In the genomic region with DNA sequence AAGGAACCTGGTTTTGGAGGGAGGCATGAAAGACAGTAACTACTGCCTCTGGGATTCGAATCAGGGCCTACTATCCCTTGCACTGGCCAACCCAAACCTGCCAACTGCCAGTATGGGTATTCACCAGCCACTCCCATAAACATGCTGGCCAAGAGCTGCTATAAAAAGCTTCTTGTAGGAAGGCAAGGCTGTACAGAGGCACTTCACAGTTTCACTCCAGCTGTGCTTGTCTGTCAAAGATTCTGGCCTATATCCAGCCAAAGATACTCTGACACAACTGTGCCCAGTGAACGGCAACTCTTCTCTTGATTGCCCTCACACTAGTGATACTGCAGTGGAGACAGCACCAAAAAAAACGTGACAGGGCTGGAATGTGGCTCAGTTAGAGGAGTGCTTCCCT, we compare ENCODE assay signal across 23 mouse cellular contexts. TPM values are rescaled to one million over a fixed set of nuclear protein-coding genes. Genes with fewer than 3 reads are reported as not detected.
DNase-seq lines count a peak whose midpoint lies in the region; ATAC-seq and TF ChIP-seq lines count a peak whose summit lies in the region.
"Had no signal": no experiment of that assay in that cellular context is flagged by ENCODE, and none has a peak within 500 bp of the region (broad histone marks: within the 10 kb centered on the region; RNA-seq: fewer than 3 reads in every experiment).

No protein-coding gene starts in this region.

- H3K27ac ChIP-seq in heart, adult 2 months: peak overlapping the region; percentile 12; the same call in 1 of the 2 replicates
- H3K27ac ChIP-seq in heart, embryonic 10.5 days: no peak overlapping the region
- H3K27ac ChIP-seq in limb, embryonic 15.5 days: no peak overlapping the region
- H3K27ac ChIP-seq: embryonic facial prominence, embryonic 13.5 days; hindbrain, embryonic 15.5 days; kidney, postnatal 0 days; layer of hippocampus, adult 2 months; macrophage; midbrain, embryonic 12.5 days had no signal

- ATAC-seq in limb, embryonic 15.5 days (ENCODE audit: insufficient number of reproducible peaks, low FRiP score, low TSS enrichment, low read depth): peak; percentile 12; the same call in 1 of the 2 replicates
- ATAC-seq: intestine, embryonic 16.5 days had no signal

- no peak for TF ChIP-seq POLR2A in heart, adult 2 months (IDR thresholded peaks at IDR 0.05; ENCODE audit: insufficient read depth, low read depth, low read length)

- WGBS in heart, adult 2 months: 51% methylated on average over 3 of the region's 3 CpGs
- 59% methylated on average over 3 of the region's 3 CpGs for WGBS in heart, embryonic 10.5 days
- WGBS in limb, embryonic 15.5 days: 64% methylated on average over 3 of the region's 3 CpGs

- H3K79me2 ChIP-seq in heart, adult 2 months (replicated peaks; ENCODE audit: control insufficient read depth, insufficient read depth, low read length): peaks cover 5% of the 10 kb centered on the region

- DNase-seq in heart, adult 2 months: peak in 1 of 2 experiments; percentile 52
- DNase-seq in heart, postnatal 25 days (ENCODE audit: low spot score): no peak
- peak; percentile 13 for DNase-seq in fat pad, adult 2 months (ENCODE audit: extremely low read depth, low read depth, low spot score)
- peak; percentile 75 for DNase-seq in heart, embryonic 10.5 days (ENCODE audit: low spot score)
- no peak for DNase-seq in urinary bladder, postnatal 36 days (ENCODE audit: low spot score in 2 of 2)
- DNase-seq in liver: no peak
- no peak for DNase-seq in cerebellum, postnatal 25 days
- DNase-seq: cerebellum, adult 8-10 months; lung, adult 2 months; retina, postnatal 1 day; thymus, postnatal 4 days had no signal

- H3K4me3 ChIP-seq in heart, adult 2 months: no peak overlapping the region
- no peak overlapping the region for H3K4me3 ChIP-seq in heart, embryonic 10.5 days
- no peak overlapping the region for H3K4me3 ChIP-seq in limb, embryonic 15.5 days
- H3K4me3 ChIP-seq: embryonic facial prominence, embryonic 13.5 days; hindbrain, embryonic 15.5 days; layer of hippocampus, adult 2 months; midbrain, embryonic 12.5 days had no signal

- intact Hi-C loops in heart, adult 2 months (cut with DNase I): loop anchor here (5.0 kb wide), 1 partner anchor 62 kb away; no protein-coding TSS in a partner anchor
- intact Hi-C loops in heart, postnatal 25 days (cut with DNase I): loop anchor here (5.0 kb wide), 1 partner anchor 57 kb away; no protein-coding TSS in a partner anchor

- H3K4me1 ChIP-seq in heart, adult 2 months (ENCODE audit: control insufficient read depth, insufficient read depth, low read length): peaks cover 36% of the 10 kb centered on the region
- H3K4me1 ChIP-seq in heart, embryonic 10.5 days: peaks cover 70% of the 10 kb centered on the region
- peaks cover 27% of the 10 kb centered on the region for H3K4me1 ChIP-seq in limb, embryonic 15.5 days

- H3K9ac ChIP-seq in heart, adult 2 months (ENCODE audit: low read depth, low read length): no peak overlapping the region
- H3K9ac ChIP-seq in limb, embryonic 15.5 days: no peak overlapping the region
- H3K9ac ChIP-seq: embryonic facial prominence, embryonic 13.5 days; hindbrain, embryonic 15.5 days; midbrain, embryonic 12.5 days had no signal

- no peak overlapping the region for H3K4me2 ChIP-seq in limb, embryonic 15.5 days
- H3K4me2 ChIP-seq: embryonic facial prominence, embryonic 13.5 days; hindbrain, embryonic 15.5 days; liver, embryonic 11.5 days; midbrain, embryonic 12.5 days had no signal

- H3K9me3 ChIP-seq in heart, embryonic 10.5 days: no peaks in the 10 kb centered on the region
- no peaks in the 10 kb centered on the region for H3K9me3 ChIP-seq in limb, embryonic 15.5 days
- H3K9me3 ChIP-seq: embryonic facial prominence, embryonic 13.5 days; hindbrain, embryonic 15.5 days; midbrain, embryonic 12.5 days had no signal

- H3K27me3 ChIP-seq in heart, adult 2 months (ENCODE audit: control insufficient read depth, insufficient read depth, low read length): no peaks in the 10 kb centered on the region
- no peaks in the 10 kb centered on the region for H3K27me3 ChIP-seq in heart, embryonic 10.5 days (ENCODE audit: insufficient read depth, poor library complexity, severe bottlenecking)
- H3K27me3 ChIP-seq in limb, embryonic 15.5 days: no peaks in the 10 kb centered on the region
- H3K27me3 ChIP-seq: embryonic facial prominence, embryonic 13.5 days; hindbrain, embryonic 15.5 days; midbrain, embryonic 12.5 days had no signal

- peaks cover 7% of the 10 kb centered on the region; the same call in 1 of the 2 replicates for H3K36me3 ChIP-seq in heart, adult 2 months (ENCODE audit: control insufficient read depth, insufficient read depth, low read length)
- peaks cover 27% of the 10 kb centered on the region for H3K36me3 ChIP-seq in heart, embryonic 10.5 days
- peaks cover 20% of the 10 kb centered on the region for H3K36me3 ChIP-seq in limb, embryonic 15.5 days

- TF ChIP-seq CTCF in heart, adult 2 months (IDR thresholded peaks at IDR 0.05): no peak

- no peak for TF ChIP-seq EP300 in heart, adult 2 months (IDR thresholded peaks at IDR 0.05; ENCODE audit: insufficient read depth, low read depth, low read length)

RNA-seq across cellular contexts. Expression of a gene that starts 5.6 kb away (rescaled TPM):
- 10 to 100 TPM; 36.8 to 39.2 TPM for total RNA-seq in heart, adult 2 months (2021)
- 35.1 and 46.8 TPM in 2 replicates for polyA plus RNA-seq in heart, adult 2 months (2012; rRNA removed)
- 10 to 100 TPM; 40.3 to 43.6 TPM for total RNA-seq in heart, postnatal 25 days (2021)
- polyA plus RNA-seq in heart, embryonic 10.5 days (2016; fragmentation: Nextera tagmentation; extraction: Ambion mirVana): 29.4 and 31.2 TPM in 2 replicates
- polyA plus RNA-seq in limb, embryonic 15.5 days (2015; fragmentation: Nextera tagmentation; extraction: Ambion mirVana): 20.7 and 26.3 TPM in 2 replicates

RNA-seq across cellular contexts. Expression of a gene that starts 14.7 kb away (rescaled TPM):
- total RNA-seq in heart, adult 2 months (2021): under 1 TPM; 0.50 TPM
- polyA plus RNA-seq in heart, adult 2 months (2012; rRNA removed): 0.20 and 0.53 TPM in 2 replicates
- under 1 TPM; 0.56 to 0.88 TPM for total RNA-seq in heart, postnatal 25 days (2021)
- not detected in 2 replicates for polyA plus RNA-seq in heart, embryonic 10.5 days (2016; fragmentation: Nextera tagmentation; extraction: Ambion mirVana)
- 0.04 and 0.10 TPM in 2 replicates for polyA plus RNA-seq in limb, embryonic 15.5 days (2015; fragmentation: Nextera tagmentation; extraction: Ambion mirVana)
- total RNA-seq: granulocyte monocyte progenitor cell, adult 5-6 weeks; neutrophil, adult 5-6 weeks had no signal
- polyA plus RNA-seq: lung, adult 2 months; macrophage; small intestine, adult 2 months had no signal

Comparison
In these comparisons a context has a peak if more than half of its experiments do, and no peak if none do; other contexts are left out.
1. DNase-seq: peak in fat pad, adult 2 months (single experiment) and heart, embryonic 10.5 days (single experiment); none in heart, postnatal 25 days (single experiment), urinary bladder, postnatal 36 days (0 of 2), liver (single experiment) and cerebellum, postnatal 25 days (0 of 2).